Mouse (Mus musculus) hindbrain, embryonic 10.5 days (tissue): Measurements from ENCODE around the gene Cdca5. TPM values are rescaled to one million over a fixed set of nuclear protein-coding genes. Genes with fewer than 3 reads are reported as not detected.

Source experiments
- DNase-seq: peaks from one replicate; pipeline ENCODE4 v3.0.0-alpha.2; 2017; ENCODE audit warnings: low spot score
- H3K27ac ChIP-seq: fragments of 300-500 bp; sonication (generic); 2 replicates; pipeline ENCODE4 v1.5.1; 2016; ENCODE audit warnings: mild to moderate bottlenecking, moderate library complexity
- H3K27me3 ChIP-seq: fragments of 300-500 bp; sonication (generic); 2 replicates; pipeline ENCODE4 v1.6.1; 2016; ENCODE audit warnings: mild to moderate bottlenecking; ENCODE audit not compliant: poor library complexity, insufficient read depth, severe bottlenecking
- H3K36me3 ChIP-seq: fragments of 300-500 bp; sonication (generic); 2 replicates; pipeline ENCODE4 v1.6.1; 2016; ENCODE audit warnings: mild to moderate bottlenecking, moderate library complexity
- H3K4me1 ChIP-seq: fragments of 300-500 bp; sonication (generic); replicated peaks from 2 replicates; pipeline ENCODE4 v1.6.1; 2016; ENCODE audit warnings: mild to moderate bottlenecking
- H3K4me3 ChIP-seq: fragments of 300-500 bp; sonication (generic); 2 replicates; pipeline ENCODE4 v1.5.1; 2016; ENCODE audit warnings: mild to moderate bottlenecking, moderate library complexity
- H3K9me3 ChIP-seq: fragments of 300-500 bp; sonication (generic); 2 replicates; pipeline ENCODE4 v1.6.1; 2016; ENCODE audit warnings: mild to moderate bottlenecking, moderate library complexity
- WGBS: fragments of 180-500 bp; shearing (Covaris S2); methylation state at CpG from one replicate; pipeline ENCODE4 v1.1.7; 2016; 5-methylcytosine and 5-hydroxymethylcytosine counted together
- polyA plus RNA-seq: library from polyadenylated mRNA; unstranded; fragments of >200 nt; fragmentation: Nextera tagmentation; extraction: Ambion mirVana; gene quantifications from 2 replicates; pipeline ENCODE4 v1.2.1, GENCODE M21; 2016

Gene Cdca5
- polyA plus RNA-seq, 1 experiment from 2014 or later, result 57.7 TPM

DNA sequence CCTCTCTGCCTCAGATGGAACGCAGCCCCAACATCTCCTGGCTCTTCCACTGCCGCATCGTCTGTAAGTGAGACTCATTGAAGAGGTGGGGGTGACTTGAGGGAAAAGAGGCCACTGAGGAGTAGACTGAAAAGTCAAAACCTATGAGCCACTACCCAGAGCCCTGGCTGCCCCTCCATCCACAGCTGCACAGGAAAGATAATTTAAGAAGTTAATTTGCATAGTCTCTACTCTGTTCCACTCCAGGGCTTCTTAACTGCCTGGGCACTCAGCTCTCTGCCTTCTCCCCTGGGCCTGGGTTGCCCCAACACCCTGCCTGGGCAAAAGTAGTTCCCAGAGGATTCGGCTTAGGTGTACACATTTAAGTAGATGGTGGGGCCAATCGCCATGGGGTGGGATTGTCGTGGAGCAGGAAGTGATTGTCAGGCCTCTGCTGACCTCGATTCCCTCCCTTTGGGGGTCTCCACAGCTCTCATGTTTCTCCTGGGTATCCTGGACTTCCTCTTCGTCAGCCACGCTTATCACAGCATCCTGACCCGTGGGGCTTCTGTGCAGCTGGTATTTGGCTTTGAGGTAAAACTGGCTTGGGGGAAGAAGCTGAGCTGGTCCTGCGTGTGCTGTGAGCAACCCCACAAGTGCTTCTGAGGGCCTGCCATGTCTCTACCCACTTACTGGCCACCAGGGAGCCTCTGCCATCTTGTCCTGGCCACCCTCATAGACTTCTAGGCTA, 35.9 kb upstream of the Cdca5 start:
- DNase-seq, result no peak
- Histone ChIP-seq H3K9me3 (no peaks in the 10 kb centered on the region), H3K27ac (no peak overlapping the region), H3K27me3 (no peaks in the 10 kb centered on the region), H3K4me3 (peak overlapping the region; percentile 92; the same call in 1 of the 2 replicates), H3K4me1 (peaks cover 29% of the 10 kb centered on the region), H3K36me3 (peaks cover 65% of the 10 kb centered on the region)
- WGBS, result 92% methylated on average over 11 of the region's 11 CpGs

DNA sequence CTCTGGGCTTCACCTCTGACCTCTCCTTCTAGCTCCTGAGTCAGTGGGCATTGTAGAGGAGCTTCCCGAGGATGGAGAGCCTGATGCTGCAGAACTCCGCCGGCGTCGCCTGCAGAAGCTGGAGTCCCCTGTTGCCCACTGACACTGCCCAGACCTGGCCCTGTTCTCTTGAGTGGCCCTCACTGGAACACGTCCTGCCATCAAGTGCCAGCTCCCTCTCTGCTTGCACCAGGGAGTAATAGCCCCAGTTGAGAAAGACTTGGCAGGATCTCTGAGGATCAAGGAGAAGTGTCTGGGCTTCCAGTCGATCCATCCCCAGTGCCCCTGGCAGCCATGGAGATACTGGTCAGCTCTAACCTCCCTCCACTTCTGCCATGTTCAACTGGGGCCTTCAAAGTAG, 32.3 kb upstream of the Cdca5 start:
- WGBS, result 83% methylated on average over 7 of the region's 7 CpGs

GRCm38 (mm10) chr19:6054296-6054695, 30.5 kb upstream of the Cdca5 start:
- WGBS, result 92% methylated on average over 5 of the region's 5 CpGs
- H3K36me3 ChIP-seq, result peaks cover 79% of the 10 kb centered on the region

More for the DNA sequence above, 32.3 kb upstream of the Cdca5 start:
- no peaks in the 10 kb centered on the region for H3K9me3 ChIP-seq
- no peak for DNase-seq
- no peak overlapping the region for H3K4me3 ChIP-seq
- no peaks in the 10 kb centered on the region for H3K27me3 ChIP-seq
- no peak overlapping the region for H3K27ac ChIP-seq
- H3K4me1 ChIP-seq, result peaks cover 24% of the 10 kb centered on the region
- peaks cover 85% of the 10 kb centered on the region for H3K36me3 ChIP-seq

DNA sequence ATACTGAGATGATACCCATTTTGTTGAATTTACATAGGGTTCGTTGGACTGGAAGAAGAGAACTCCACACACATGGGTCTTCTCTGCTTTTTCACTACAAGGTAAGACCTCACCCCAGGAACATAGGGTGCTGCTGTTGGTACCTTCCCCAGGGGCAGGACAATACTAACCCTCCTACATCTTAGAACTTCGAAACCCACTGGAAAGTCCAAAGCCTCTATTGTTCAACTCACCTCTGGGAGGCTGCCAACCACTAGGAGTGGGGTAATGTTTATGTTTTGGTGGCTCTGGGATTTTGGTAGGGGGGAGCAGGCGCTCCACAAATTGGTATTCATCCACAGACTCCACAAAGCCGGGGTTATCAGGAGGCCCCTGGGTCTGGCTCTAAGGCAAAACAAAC, 28.1 kb upstream of the Cdca5 start:
- peaks cover 26% of the 10 kb centered on the region for H3K4me1 ChIP-seq
- 71% methylated on average over 4 of the region's 4 CpGs for WGBS
- no peaks in the 10 kb centered on the region for H3K27me3 ChIP-seq
- no peak for DNase-seq
- H3K9me3 ChIP-seq, result no peaks in the 10 kb centered on the region
- peak overlapping the region; percentile 72 for H3K4me3 ChIP-seq
- no peak overlapping the region for H3K27ac ChIP-seq
- H3K36me3 ChIP-seq, result peaks cover 65% of the 10 kb centered on the region

More at GRCm38 (mm10) chr19:6054296-6054695, 30.5 kb upstream of the Cdca5 start:
- Histone ChIP-seq H3K9me3 (no peaks in the 10 kb centered on the region), H3K27me3 (no peaks in the 10 kb centered on the region), H3K4me3 (0 out of 2 replicates have a peak overlapping the region, but pooled peaks have one; percentile 4), H3K27ac (no peak overlapping the region), H3K4me1 (peaks cover 19% of the 10 kb centered on the region)
- no peak for DNase-seq

DNA sequence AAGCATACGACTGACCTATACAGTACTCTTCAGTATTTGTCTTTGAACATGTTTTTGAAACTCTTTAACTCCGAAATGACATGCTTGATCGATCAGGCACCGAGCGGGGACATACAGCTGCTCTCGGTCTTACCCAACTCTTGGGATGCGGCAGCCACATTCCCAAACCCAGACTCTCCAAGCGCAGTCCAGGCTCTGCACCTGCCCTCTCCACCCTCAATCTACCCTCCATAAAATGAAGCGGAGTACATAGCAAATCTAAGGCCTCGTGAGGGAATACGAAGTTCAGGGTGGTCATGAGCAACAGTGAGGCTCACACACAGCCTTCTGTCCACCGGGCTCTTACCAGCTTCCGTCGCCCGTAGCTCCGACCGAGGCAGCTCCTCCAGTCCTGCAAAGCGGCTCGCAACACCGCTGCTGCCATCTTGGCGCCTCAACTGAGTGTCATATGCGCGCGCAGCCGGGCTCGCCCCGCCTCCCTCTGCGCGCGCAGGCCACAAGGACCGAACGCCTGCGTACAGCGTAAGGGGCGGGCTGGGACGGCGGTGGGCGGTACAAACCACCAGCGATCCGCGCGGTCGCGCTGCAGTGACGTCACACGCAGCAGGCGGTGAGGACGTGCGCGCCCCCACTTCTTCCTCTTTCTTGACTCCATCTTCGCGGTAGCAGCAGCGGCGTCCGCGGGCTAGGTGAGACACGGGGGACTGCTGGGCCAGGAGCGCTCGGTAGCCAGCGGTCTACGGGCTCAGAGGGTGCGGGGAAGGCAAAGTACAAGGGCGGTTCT, 27.3 kb upstream of the Cdca5 start, which contains the start of the genes Mrpl49 and Fau:
TSS of gene Mrpl49 (minus strand) at position 473 of the 784 bp plus-strand sequence.
TSS of gene Fau (plus strand) at position 532 of the 784 bp plus-strand sequence.
- Histone ChIP-seq H3K9me3 (no peaks in the 10 kb centered on the region), H3K4me3 (peak within 1 kb of the TSS; percentile 72), H3K36me3 (peaks cover 59% of the 10 kb centered on the region), H3K27ac (peak within 1 kb of the TSS; percentile 93), H3K4me1 (peaks cover 34% of the 10 kb centered on the region), H3K27me3 (no peaks in the 10 kb centered on the region)
- DNase-seq, result peak; percentile 99
- under 1% methylated on average over 63 of the region's 63 CpGs for WGBS

- WGBS, result 37% methylated on average over 5 of the region's 5 CpGs
- DNase-seq, result no peak
- peaks cover 59% of the 10 kb centered on the region for H3K36me3 ChIP-seq
Measured at GRCm38 (mm10) chr19:6058513-6058912, 26.3 kb upstream of the Cdca5 start.

GRCm38 (mm10) chr19:6058966-6059365, 25.8 kb upstream of the Cdca5 start:
- Histone ChIP-seq H3K27me3 (no peaks in the 10 kb centered on the region), H3K4me3 (peak overlapping the region; percentile 72), H3K27ac (peak overlapping the region; percentile 93; the same call in 1 of the 2 replicates), H3K4me1 (peaks cover 46% of the 10 kb centered on the region), H3K9me3 (no peaks in the 10 kb centered on the region), H3K36me3 (peaks cover 55% of the 10 kb centered on the region)
- WGBS, result 87% methylated on average over 5 of the region's 5 CpGs
- no peak for DNase-seq

More at GRCm38 (mm10) chr19:6058513-6058912, 26.3 kb upstream of the Cdca5 start:
- Histone ChIP-seq H3K4me1 (peaks cover 43% of the 10 kb centered on the region), H3K27ac (peak overlapping the region; percentile 93), H3K9me3 (no peaks in the 10 kb centered on the region), H3K27me3 (no peaks in the 10 kb centered on the region), H3K4me3 (peak overlapping the region; percentile 72)

DNA sequence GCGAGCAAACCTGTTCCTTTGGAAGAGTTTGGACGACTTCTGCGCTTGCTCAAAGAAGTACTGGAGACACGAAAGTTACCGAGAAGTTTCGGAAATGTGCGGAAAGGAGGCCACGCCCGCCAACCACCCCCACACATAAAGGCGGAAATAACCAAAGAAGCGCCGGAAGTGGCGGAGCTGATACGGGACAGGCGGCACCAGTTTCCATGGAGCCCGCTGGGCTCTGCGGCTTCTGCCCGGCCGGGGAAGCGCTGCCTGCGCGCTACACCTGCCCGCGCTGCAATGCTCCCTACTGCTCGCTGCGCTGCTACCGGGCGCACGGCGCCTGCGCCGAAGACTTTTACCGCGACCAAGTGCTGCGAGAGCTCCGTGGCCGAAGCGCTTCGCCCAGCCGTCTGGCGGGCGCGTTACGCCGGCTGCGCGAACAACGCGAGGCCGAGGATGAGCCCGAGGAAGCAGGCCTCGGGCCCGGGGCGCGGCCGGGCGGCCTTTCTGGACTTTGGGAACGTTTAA, 23.7 kb upstream of the Cdca5 start, which contains the start of gene Znhit2:
TSS of gene Znhit2 (plus strand) at position 172 of the 513 bp plus-strand sequence.
- under 1% methylated on average over 58 of the region's 58 CpGs for WGBS
- Histone ChIP-seq H3K27ac (peak within 1 kb of the TSS; percentile 96), H3K36me3 (peaks cover 34% of the 10 kb centered on the region), H3K4me3 (peak within 1 kb of the TSS; percentile 90), H3K27me3 (no peaks in the 10 kb centered on the region), H3K9me3 (no peaks in the 10 kb centered on the region), H3K4me1 (peaks cover 49% of the 10 kb centered on the region)
- peak; percentile 91 for DNase-seq

DNA sequence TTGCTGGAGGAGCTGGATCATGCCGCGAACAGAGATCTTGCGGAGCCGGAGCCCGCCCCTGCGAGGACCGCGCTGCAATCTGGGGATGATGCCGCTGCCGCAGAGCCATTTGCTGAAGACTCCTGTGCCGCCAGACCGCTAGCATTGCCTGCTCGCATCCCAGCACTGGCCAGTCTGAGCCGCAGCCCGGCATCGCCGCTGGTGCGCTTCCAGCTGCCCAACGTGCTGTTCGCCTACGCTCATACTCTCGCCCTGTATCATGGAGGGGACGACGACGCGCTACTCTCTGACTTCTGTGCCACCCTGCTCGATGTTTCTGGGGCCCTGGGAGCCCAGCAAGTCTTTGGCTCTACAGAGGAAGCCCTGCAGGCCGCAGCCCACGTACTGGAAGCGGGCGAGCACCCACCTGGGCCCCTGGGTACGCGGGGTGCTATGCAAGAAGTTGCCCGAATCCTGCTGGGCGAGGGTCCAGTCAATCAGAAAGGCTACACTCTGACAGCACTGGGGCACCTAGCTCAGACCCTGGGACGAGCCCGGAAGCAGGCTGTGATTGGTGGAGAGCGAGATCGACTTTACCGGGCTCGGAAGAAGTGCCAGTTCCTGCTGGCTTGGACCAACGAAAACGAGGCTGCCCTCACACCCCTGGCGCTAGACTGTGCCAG, 23.0 kb upstream of the Cdca5 start:
- DNase-seq, result peak; percentile 55
- no peaks in the 10 kb centered on the region for H3K9me3 ChIP-seq
- peaks cover 49% of the 10 kb centered on the region for H3K4me1 ChIP-seq
- H3K36me3 ChIP-seq, result peaks cover 32% of the 10 kb centered on the region
- H3K27ac ChIP-seq, result peak overlapping the region; percentile 96
- H3K27me3 ChIP-seq, result no peaks in the 10 kb centered on the region
- peak overlapping the region; percentile 90 for H3K4me3 ChIP-seq
- 4% methylated on average over 44 of the region's 44 CpGs for WGBS

DNA sequence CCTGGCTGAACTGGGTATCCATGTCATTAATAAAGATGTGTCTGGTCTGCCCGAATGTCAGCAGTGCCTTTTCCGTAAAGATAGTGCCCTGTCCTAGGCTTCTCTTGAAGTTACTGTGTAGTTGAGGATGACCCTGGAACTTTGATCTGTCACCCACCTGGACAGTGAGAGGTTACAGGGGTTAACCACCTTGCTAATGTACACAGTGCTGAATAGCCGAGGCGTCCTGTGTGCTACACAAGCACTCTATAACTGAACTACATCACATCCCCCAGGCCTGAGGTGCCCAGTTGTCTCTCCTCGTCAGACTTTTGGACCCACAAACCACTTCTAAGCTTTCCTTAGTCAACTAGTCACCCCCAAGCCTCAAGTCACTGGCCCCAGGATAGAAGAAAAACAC, 22.4 kb upstream of the Cdca5 start:
- Histone ChIP-seq H3K27ac (peak overlapping the region; percentile 96), H3K36me3 (peaks cover 32% of the 10 kb centered on the region), H3K9me3 (no peaks in the 10 kb centered on the region), H3K27me3 (no peaks in the 10 kb centered on the region), H3K4me3 (peak overlapping the region; percentile 90), H3K4me1 (peaks cover 54% of the 10 kb centered on the region)
- 74% methylated on average over 5 of the region's 5 CpGs for WGBS
- no peak for DNase-seq

DNA sequence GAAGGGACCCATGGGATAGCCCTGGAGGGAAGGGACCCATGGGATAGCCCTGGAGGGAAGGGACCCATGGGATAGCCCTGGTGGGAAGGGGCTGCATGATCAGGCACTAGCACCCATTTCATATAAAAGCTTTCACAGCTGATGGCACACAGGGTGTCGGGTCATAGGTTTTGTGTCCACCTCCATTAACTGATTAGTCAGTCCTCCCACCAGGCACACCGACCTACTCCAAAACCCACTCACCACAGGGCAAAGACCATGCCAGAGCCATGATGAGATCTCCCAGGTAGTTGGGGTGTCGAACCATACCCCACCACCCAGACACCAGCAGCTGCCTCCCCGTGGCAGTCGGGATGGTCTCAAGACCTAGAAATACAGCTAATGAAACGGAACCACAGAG, 21.7 kb upstream of the Cdca5 start:
- H3K27ac ChIP-seq, result no peak overlapping the region
- WGBS, result 95% methylated on average over 6 of the region's 6 CpGs
- H3K4me3 ChIP-seq, result peak overlapping the region; percentile 90
- peaks cover 32% of the 10 kb centered on the region for H3K36me3 ChIP-seq
- H3K27me3 ChIP-seq, result no peaks in the 10 kb centered on the region
- H3K4me1 ChIP-seq, result peaks cover 60% of the 10 kb centered on the region
- H3K9me3 ChIP-seq, result no peaks in the 10 kb centered on the region
- no peak for DNase-seq

GRCm38 (mm10) chr19:6066571-6066970, 18.2 kb upstream of the Cdca5 start:
- 43% methylated on average over 5 of the region's 5 CpGs for WGBS
- Histone ChIP-seq H3K36me3 (peaks cover 44% of the 10 kb centered on the region), H3K4me1 (peaks cover 52% of the 10 kb centered on the region), H3K4me3 (peak overlapping the region; percentile 70), H3K9me3 (no peaks in the 10 kb centered on the region), H3K27me3 (no peaks in the 10 kb centered on the region), H3K27ac (peak overlapping the region; percentile 89)
- DNase-seq, result no peak
